ENCODE assay signal across 13 mouse cellular contexts in genomic region chr5:123024965-123025573, GRCm38 (mm10). TPM values are rescaled to one million over a fixed set of nuclear protein-coding genes. Genes with fewer than 3 reads are reported as not detected.
DNase-seq lines count a peak whose midpoint lies in the region; ATAC-seq lines count a peak whose summit lies in the region.
"Had no signal": no experiment of that assay in that cellular context is flagged by ENCODE, and none has a peak within 500 bp of the region (broad histone marks: within the 10 kb centered on the region; RNA-seq: fewer than 3 reads in every experiment).

No protein-coding gene starts in this region.

- DNase-seq in layer of hippocampus, adult 9-11 months, result peak; percentile 56
- no peak for DNase-seq in layer of hippocampus, postnatal 10 days (ENCODE audit: low spot score in 2 of 2)
- DNase-seq in MEL-GATA-1-ER (ENCODE audit: extremely low read depth, low read depth), result peak; percentile 73
- peak; percentile 73 to 74 for DNase-seq in monocyte, adult 2 months (ENCODE audit: low read depth in 1 of 2, low spot score in 2 of 2)
- DNase-seq in cerebellum, postnatal 25 days, result no peak
- no peak for DNase-seq in ovary, adult 18-20 months (ENCODE audit: low spot score)
- no peak for DNase-seq in gastrocnemius, adult 18-20 months (ENCODE audit: low spot score)
- DNase-seq: adrenal gland, postnatal 10 days; gastrocnemius, postnatal 36 days had no signal

- no peak overlapping the region for H3K9ac ChIP-seq in limb, embryonic 15.5 days
- H3K9ac ChIP-seq: hindbrain, embryonic 14.5 days; neural tube, embryonic 12.5 days had no signal

- H3K27ac ChIP-seq in limb, embryonic 15.5 days, result peak overlapping the region; percentile 47; the same call in 1 of the 2 replicates
- H3K27ac ChIP-seq: hindbrain, embryonic 14.5 days; neural tube, embryonic 12.5 days had no signal

- H3K4me3 ChIP-seq in limb, embryonic 15.5 days, result no peak overlapping the region
- H3K4me3 ChIP-seq: neural tube, embryonic 12.5 days had no signal

- H3K4me1 ChIP-seq in limb, embryonic 15.5 days, result peaks cover 35% of the 10 kb centered on the region

- WGBS in limb, embryonic 15.5 days, result 58% methylated on average over 9 of the region's 9 CpGs

- H3K4me2 ChIP-seq in limb, embryonic 15.5 days, result no peak overlapping the region
- H3K4me2 ChIP-seq: hindbrain, embryonic 14.5 days; neural tube, embryonic 12.5 days had no signal

- peaks cover 13% of the 10 kb centered on the region for H3K36me3 ChIP-seq in limb, embryonic 15.5 days

- no peaks in the 10 kb centered on the region for H3K27me3 ChIP-seq in limb, embryonic 15.5 days
- H3K27me3 ChIP-seq: neural tube, embryonic 12.5 days had no signal

- ATAC-seq in limb, embryonic 15.5 days (ENCODE audit: insufficient number of reproducible peaks, low FRiP score, low TSS enrichment, low read depth), result no peak

- no peaks in the 10 kb centered on the region for H3K9me3 ChIP-seq in limb, embryonic 15.5 days
- H3K9me3 ChIP-seq: neural tube, embryonic 12.5 days had no signal

RNA-seq across cellular contexts. Expression of gene Orai1, which starts 10.2 kb away (rescaled TPM):
- total RNA-seq in layer of hippocampus, postnatal 10 days (2021), result 10 to 100 TPM; 16.1 to 19.2 TPM
- 16.4 and 18.2 TPM in 2 replicates for polyA plus RNA-seq in limb, embryonic 15.5 days (2015; fragmentation: Nextera tagmentation; extraction: Ambion mirVana)
- 10 to 100 TPM; 31.9 to 33.4 TPM for total RNA-seq in gastrocnemius, adult 18-20 months (2021)

RNA-seq across cellular contexts. Expression of gene Morn3, which starts 21.7 kb away (rescaled TPM):
- total RNA-seq in layer of hippocampus, postnatal 10 days (2021), result under 1 TPM; 0.51 to 0.85 TPM
- 1.0 TPM in 1 of 2 replicates, not detected in the other for polyA plus RNA-seq in limb, embryonic 15.5 days (2015; fragmentation: Nextera tagmentation; extraction: Ambion mirVana)
- total RNA-seq in gastrocnemius, adult 18-20 months (2021), result not detected
- total RNA-seq: adrenal gland, postnatal 10 days; gastrocnemius, postnatal 36 days; layer of hippocampus, adult 8-10 months had no signal
- polyA plus RNA-seq: neural tube, embryonic 12.5 days had no signal

RNA-seq across cellular contexts. Expression of gene Kdm2b, which starts 35.4 kb away (rescaled TPM):
- 10 to 100 TPM; 58.6 to 59.2 TPM for total RNA-seq in layer of hippocampus, postnatal 10 days (2021)
- 42.1 and 46.0 TPM in 2 replicates for polyA plus RNA-seq in limb, embryonic 15.5 days (2015; fragmentation: Nextera tagmentation; extraction: Ambion mirVana)
- 10 to 100 TPM; 13.1 to 17.1 TPM for total RNA-seq in gastrocnemius, adult 18-20 months (2021)

RNA-seq across cellular contexts. Expression of gene Tmem120b, which starts 43.1 kb away (rescaled TPM):
- 10 to 100 TPM; 19.6 to 24.5 TPM for total RNA-seq in layer of hippocampus, postnatal 10 days (2021)
- polyA plus RNA-seq in limb, embryonic 15.5 days (2015; fragmentation: Nextera tagmentation; extraction: Ambion mirVana), result 18.8 and 23.1 TPM in 2 replicates
- 10 to 100 TPM; 16.8 to 19.6 TPM for total RNA-seq in gastrocnemius, adult 18-20 months (2021)

Comparison
In these comparisons a context has a peak if more than half of its experiments do, and no peak if none do; other contexts are left out.
1. DNase-seq: peak in layer of hippocampus, adult 9-11 months (single experiment), MEL-GATA-1-ER (single experiment) and monocyte, adult 2 months (2 of 2); none in layer of hippocampus, postnatal 10 days (0 of 2), cerebellum, postnatal 25 days (0 of 2), ovary, adult 18-20 months (single experiment) and gastrocnemius, adult 18-20 months (single experiment).